Mouse (Mus musculus) kidney, embryonic 14.5 days (tissue): ENCODE data around the gene Fktn. TPM values are rescaled to one million over a fixed set of nuclear protein-coding genes. Genes with fewer than 3 reads are reported as not detected.
A peak's percentile ranks its signal among the peaks of the same experiment; 100 is the strongest.
"Not testable (repeated sequence)": the region's sequence is repeated elsewhere in the genome, so short reads cannot be mapped to it uniquely, and the experiment has no call there.

ENCODE experiments used
- ATAC-seq: fragments of 200-750 bp; cut with Nextera tagmentation; 2 replicates; pipeline ENCODE4 v1.8.0; 2017; ENCODE audit warnings: moderate number of reproducible peaks, mild to moderate bottlenecking, moderate TSS enrichment, moderate library complexity; ENCODE audit not compliant: low FRiP score, low TSS enrichment
- H3K27ac ChIP-seq: fragments of 300-500 bp; sonication (generic); 2 replicates; pipeline ENCODE4 v1.5.1; 2014; ENCODE audit warnings: low read depth, mild to moderate bottlenecking, low read length, moderate library complexity, mixed read lengths
- H3K27me3 ChIP-seq: fragments of 300-500 bp; sonication (generic); 2 replicates; pipeline ENCODE4 v1.6.1; 2014; ENCODE audit warnings: mild to moderate bottlenecking, low read length; ENCODE audit not compliant: control insufficient read depth, insufficient read depth
- H3K36me3 ChIP-seq: fragments of 300-500 bp; sonication (generic); 2 replicates; pipeline ENCODE4 v1.6.1; 2014; ENCODE audit warnings: low read length, mixed read lengths; ENCODE audit not compliant: control insufficient read depth, insufficient read depth
- H3K4me1 ChIP-seq: fragments of 300-500 bp; sonication (generic); 2 replicates; pipeline ENCODE4 v1.6.1; 2014; ENCODE audit warnings: low read length, mixed read lengths; ENCODE audit not compliant: control insufficient read depth, insufficient read depth
- H3K4me2 ChIP-seq: fragments of 300-500 bp; sonication (generic); replicated peaks from 2 replicates; pipeline ENCODE4 v1.6.1; 2014; ENCODE audit warnings: low read depth, mild to moderate bottlenecking, low read length
- H3K4me3 ChIP-seq: fragments of 300-500 bp; sonication (generic); 2 replicates; pipeline ENCODE4 v1.5.1; 2014; ENCODE audit warnings: mild to moderate bottlenecking, low read length
- H3K9ac ChIP-seq: fragments of 300-500 bp; sonication (generic); 2 replicates; pipeline ENCODE4 v1.6.1; 2014; ENCODE audit warnings: low read depth, mild to moderate bottlenecking, low read length, moderate library complexity
- H3K9me3 ChIP-seq: fragments of 300-500 bp; sonication (generic); 2 replicates; pipeline ENCODE4 v1.6.1; 2016; ENCODE audit warnings: low read length; ENCODE audit not compliant: control insufficient read depth
- WGBS: fragments of 180-500 bp; shearing (Covaris S2); extraction: QIAGEN DNeasy Blood & Tissue Kit; methylation state at CpG from one replicate; pipeline ENCODE4 v1.1.7; 2014; 5-methylcytosine and 5-hydroxymethylcytosine counted together
- polyA plus RNA-seq: library from polyadenylated mRNA; unstranded; fragments of >200 nt; fragmentation: Nextera tagmentation; extraction: Ambion mirVana; gene quantifications from 2 replicates; pipeline ENCODE4 v1.2.1, GENCODE M21; 2014

The Fktn gene
- 17.2 and 20.8 TPM in 2 replicates for polyA plus RNA-seq

- H3K4me3 ChIP-seq: peak within 1 kb of the TSS; percentile 60
- WGBS: 6% methylated on average over 7 of the region's 7 CpGs
- peak; percentile 81 for ATAC-seq
These were observed at the start of gene Fktn for GRCm38 (mm10) chr4:53713704-53714050. TSS of gene Fktn (plus strand) at chr4:53713998.

GRCm38 (mm10) chr4:53682092-53682491 is 31.7 kb upstream of the Fktn start:
- no peak overlapping the region for H3K4me2 ChIP-seq
- H3K4me1 ChIP-seq: no peaks in the 10 kb centered on the region
- peaks cover 7% of the 10 kb centered on the region; the same call in 1 of the 2 replicates for H3K36me3 ChIP-seq
- H3K9ac ChIP-seq: no peak overlapping the region
- no peak overlapping the region for H3K27ac ChIP-seq
- H3K27me3 ChIP-seq: no peaks in the 10 kb centered on the region
- H3K9me3 ChIP-seq: no peaks in the 10 kb centered on the region
- WGBS: 76% methylated on average over 8 of the region's 8 CpGs
- ATAC-seq: no peak
- no peak overlapping the region for H3K4me3 ChIP-seq

More at GRCm38 (mm10) chr4:53713704-53714050, at the start of gene Fktn:
- H3K36me3 ChIP-seq: no peaks in the 10 kb centered on the region
- H3K4me2 ChIP-seq: peak within 1 kb of the TSS; percentile 90
- no peaks in the 10 kb centered on the region for H3K27me3 ChIP-seq
- peak within 1 kb of the TSS; percentile 79; the same call in 1 of the 2 replicates for H3K27ac ChIP-seq
- peak within 1 kb of the TSS; percentile 85 for H3K9ac ChIP-seq
- H3K4me1 ChIP-seq: peaks cover 8% of the 10 kb centered on the region; the same call in 1 of the 2 replicates
- H3K9me3 ChIP-seq: no peaks in the 10 kb centered on the region

GRCm38 (mm10) chr4:53688965-53689364 is 24.8 kb upstream of the Fktn start:
- Histone ChIP-seq H3K9ac (no peak overlapping the region), H3K36me3 (0 out of 2 replicates have a peak, but pooled peaks cover 3% of the 10 kb centered on the region), H3K4me2 (no peak overlapping the region), H3K27ac (no peak overlapping the region), H3K4me1 (no peaks in the 10 kb centered on the region), H3K27me3 (no peaks in the 10 kb centered on the region), H3K9me3 (no peaks in the 10 kb centered on the region), H3K4me3 (no peak overlapping the region)
- 86% methylated on average over 4 of the region's 4 CpGs for WGBS
- no peak for ATAC-seq

DNA sequence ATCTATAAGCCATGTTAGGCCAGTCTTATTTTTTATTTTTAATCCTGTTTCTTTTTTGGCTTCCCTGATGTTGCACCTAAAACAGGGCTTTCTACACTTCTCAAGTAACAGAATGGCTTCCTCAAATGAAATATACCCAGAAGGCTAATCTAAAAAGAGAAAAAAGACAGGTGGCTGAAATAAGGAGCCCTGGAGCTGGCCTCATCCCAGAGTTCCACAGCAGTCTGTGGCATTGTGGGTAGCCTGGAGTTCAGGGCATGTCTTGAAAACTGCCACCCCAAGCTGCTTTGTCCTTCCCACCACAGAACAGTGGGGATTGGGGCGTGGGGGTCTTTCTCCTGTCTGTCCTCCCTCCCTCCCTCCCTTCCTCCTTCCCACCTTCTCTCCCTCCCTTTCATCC is 22.4 kb upstream of the Fktn start:
- Histone ChIP-seq H3K9ac (no peak overlapping the region), H3K4me3 (no peak overlapping the region), H3K4me1 (no peaks in the 10 kb centered on the region), H3K36me3 (no peaks in the 10 kb centered on the region; the same call in 1 of the 2 replicates), H3K27me3 (no peaks in the 10 kb centered on the region), H3K4me2 (no peak overlapping the region), H3K27ac (no peak overlapping the region), H3K9me3 (no peaks in the 10 kb centered on the region)
- WGBS: 100% methylated on average over 1 of the region's 1 CpGs
- ATAC-seq: no peak

DNA sequence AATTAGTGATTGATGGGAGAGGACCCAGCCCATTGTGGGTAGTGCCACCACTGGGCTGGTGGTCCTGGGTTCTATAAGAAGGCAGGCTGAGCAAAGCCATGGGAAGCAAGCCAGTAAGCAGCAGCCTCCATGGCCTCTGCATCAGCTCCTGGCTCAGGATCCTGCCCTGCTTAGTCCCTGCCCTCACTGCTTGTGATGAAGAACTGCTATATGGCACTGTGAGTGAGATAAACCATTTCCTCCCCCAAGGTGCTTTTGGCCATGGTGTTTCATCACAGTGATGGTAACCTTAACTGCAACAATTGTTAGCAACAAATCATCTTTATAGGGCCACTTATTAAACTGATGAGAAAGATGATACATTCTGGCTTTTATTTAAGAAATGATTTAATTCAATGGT is 4.6 kb upstream of the Fktn start:
- not testable (repeated sequence) for H3K4me2 ChIP-seq, ATAC-seq, H3K36me3 ChIP-seq, H3K4me3 ChIP-seq, H3K27me3 ChIP-seq, H3K27ac ChIP-seq, H3K9me3 ChIP-seq, H3K4me1 ChIP-seq, H3K9ac ChIP-seq

DNA sequence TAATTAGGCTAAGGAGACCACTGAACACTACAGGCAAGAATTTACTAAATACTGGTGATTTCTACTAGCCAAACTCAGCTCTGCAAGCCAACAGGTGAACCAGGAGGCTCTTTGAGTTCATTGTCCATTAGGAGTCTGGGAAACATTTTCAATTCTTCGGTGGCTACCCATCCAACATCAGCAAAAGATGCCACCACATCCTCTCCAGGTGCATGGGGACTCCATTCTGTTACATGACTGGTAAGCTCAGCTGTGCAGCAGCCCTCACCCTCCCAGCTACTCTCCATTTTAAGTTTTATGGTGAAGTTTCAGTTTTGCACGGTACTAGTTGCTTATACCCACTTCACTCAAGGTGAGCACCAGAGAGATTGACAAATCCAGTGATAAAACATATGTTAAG is 3.8 kb upstream of the Fktn start:
- ATAC-seq: no peak
- WGBS: 85% methylated on average over 2 of the region's 2 CpGs
- Histone ChIP-seq H3K36me3 (no peaks in the 10 kb centered on the region), H3K9me3 (no peaks in the 10 kb centered on the region), H3K4me1 (peaks cover 4% of the 10 kb centered on the region; the same call in 1 of the 2 replicates), H3K27ac (no peak overlapping the region), H3K4me3 (no peak overlapping the region), H3K9ac (no peak overlapping the region), H3K27me3 (no peaks in the 10 kb centered on the region), H3K4me2 (no peak overlapping the region)

- 76% methylated on average over 6 of the region's 6 CpGs for WGBS
These were observed 3.1 kb upstream of the Fktn start for GRCm38 (mm10) chr4:53710555-53711328.

DNA sequence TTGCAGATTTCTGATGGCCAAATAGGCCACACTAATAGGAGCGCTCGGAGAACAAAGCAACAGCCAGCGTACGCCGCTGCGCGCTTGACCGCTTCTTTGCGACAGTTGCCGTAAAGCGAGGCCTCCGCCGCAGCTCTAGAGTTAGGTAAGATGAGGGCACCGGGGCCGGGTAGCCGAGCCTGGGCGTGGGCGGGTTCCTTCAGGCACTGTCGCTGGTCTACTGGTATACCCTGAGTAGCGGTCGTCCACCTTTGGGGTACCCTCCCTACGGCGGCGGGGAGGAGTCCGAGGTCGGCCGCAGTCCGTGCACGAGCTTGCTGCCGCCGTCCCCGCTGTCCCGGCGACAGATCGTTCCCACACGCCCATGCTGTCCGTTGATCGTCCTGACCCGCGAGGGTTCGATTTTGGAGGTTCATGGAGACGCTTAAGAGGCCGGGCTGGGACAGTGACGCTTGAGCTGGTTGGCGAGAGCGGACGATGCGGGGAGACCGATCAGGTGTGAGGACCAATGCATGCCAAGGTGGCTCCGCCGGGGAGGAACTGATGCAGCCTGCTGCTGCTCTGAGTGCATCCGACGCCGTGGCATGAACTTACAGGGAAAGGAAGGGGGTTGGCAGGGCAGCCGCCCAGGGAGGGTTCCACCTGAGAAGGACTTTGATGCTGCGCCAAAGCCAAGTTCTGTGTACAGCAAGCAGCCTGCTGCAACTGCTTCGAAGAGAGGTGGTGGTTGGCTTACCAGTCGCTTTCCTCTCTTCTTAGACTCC is 435 bp downstream of the Fktn start:
- peaks cover 8% of the 10 kb centered on the region; the same call in 1 of the 2 replicates for H3K4me1 ChIP-seq
- peak overlapping the region; percentile 60 for H3K4me3 ChIP-seq
- peak overlapping the region; percentile 90 for H3K4me2 ChIP-seq
- 3% methylated on average over 58 of the region's 58 CpGs for WGBS
- peak overlapping the region; percentile 85 for H3K9ac ChIP-seq
- no peaks in the 10 kb centered on the region for H3K36me3 ChIP-seq
- H3K27me3 ChIP-seq: no peaks in the 10 kb centered on the region
- H3K27ac ChIP-seq: peak overlapping the region; percentile 79; the same call in 1 of the 2 replicates
- no peaks in the 10 kb centered on the region for H3K9me3 ChIP-seq
- peak; percentile 93 for ATAC-seq

More at GRCm38 (mm10) chr4:53710555-53711328, 3.1 kb upstream of the Fktn start:
- H3K27ac ChIP-seq: no peak overlapping the region
- no peak overlapping the region for H3K4me3 ChIP-seq
- no peak overlapping the region for H3K9ac ChIP-seq
- no peak for ATAC-seq
- H3K9me3 ChIP-seq: no peaks in the 10 kb centered on the region
- H3K4me1 ChIP-seq: peaks cover 8% of the 10 kb centered on the region; the same call in 1 of the 2 replicates
- H3K27me3 ChIP-seq: no peaks in the 10 kb centered on the region
- H3K4me2 ChIP-seq: no peak overlapping the region
- H3K36me3 ChIP-seq: no peaks in the 10 kb centered on the region

- Histone ChIP-seq H3K4me2 (no peak overlapping the region), H3K4me1 (peaks cover 8% of the 10 kb centered on the region; the same call in 1 of the 2 replicates), H3K27ac (no peak overlapping the region), H3K27me3 (no peaks in the 10 kb centered on the region), H3K36me3 (peaks cover under 1% of the 10 kb centered on the region; the same call in 1 of the 2 replicates), H3K4me3 (no peak overlapping the region), H3K9ac (no peak overlapping the region), H3K9me3 (no peaks in the 10 kb centered on the region)
- no peak for ATAC-seq
These were observed 2.2 kb downstream of the Fktn start for GRCm38 (mm10) chr4:53715977-53716376.
